Mouse (Mus musculus) hindbrain, embryonic 11.5 days (tissue): ENCODE results near the gene Cfap52. TPM values are rescaled to one million over a fixed set of nuclear protein-coding genes. Genes with fewer than 3 reads are reported as not detected.
A peak's percentile ranks its signal among the peaks of the same experiment; 100 is the strongest.

Source experiments
- ATAC-seq: fragments of 200-750 bp; cut with Nextera tagmentation; 2 replicates; pipeline ENCODE4 v1.8.0; 2017; ENCODE audit warnings: mild to moderate bottlenecking, moderate TSS enrichment, moderate library complexity; ENCODE audit not compliant: low FRiP score
- DNase-seq: peaks from one replicate; pipeline ENCODE4 v3.0.0-alpha.2; 2015; ENCODE audit warnings: low spot score
- H3K27ac ChIP-seq: fragments of 300-500 bp; sonication (generic); 2 replicates; pipeline ENCODE4 v1.5.1; 2014; ENCODE audit warnings: mild to moderate bottlenecking, low read depth, low read length
- H3K27me3 ChIP-seq: fragments of 300-500 bp; sonication (generic); 2 replicates; pipeline ENCODE4 v1.6.1; 2014; ENCODE audit warnings: mild to moderate bottlenecking, low read length, moderate library complexity, mixed read lengths; ENCODE audit not compliant: control insufficient read depth, insufficient read depth
- H3K36me3 ChIP-seq: fragments of 300-500 bp; sonication (generic); 2 replicates; pipeline ENCODE4 v1.6.1; 2014; ENCODE audit warnings: mild to moderate bottlenecking, low read length, moderate library complexity, mixed read lengths; ENCODE audit not compliant: control insufficient read depth, insufficient read depth
- H3K4me1 ChIP-seq: fragments of 300-500 bp; sonication (generic); replicated peaks from 2 replicates; pipeline ENCODE4 v1.6.1; 2014; ENCODE audit warnings: low read length, mixed read lengths; ENCODE audit not compliant: control insufficient read depth, insufficient read depth
- H3K4me2 ChIP-seq: fragments of 300-500 bp; sonication (generic); replicated peaks from 2 replicates; pipeline ENCODE4 v1.6.1; 2014; ENCODE audit warnings: mild to moderate bottlenecking, low read depth, low read length
- H3K4me3 ChIP-seq: fragments of 300-500 bp; sonication (generic); 2 replicates; pipeline ENCODE4 v1.5.1; 2014; ENCODE audit warnings: low read depth, low read length
- H3K9ac ChIP-seq: fragments of 300-500 bp; sonication (generic); 2 replicates; pipeline ENCODE4 v1.6.1; 2014; ENCODE audit warnings: low read depth, low read length
- H3K9me3 ChIP-seq: fragments of 300-500 bp; sonication (generic); 2 replicates; pipeline ENCODE4 v1.6.1; 2016; ENCODE audit warnings: low read length; ENCODE audit not compliant: control insufficient read depth
- WGBS: fragments of 180-500 bp; shearing (Covaris S2); extraction: QIAGEN DNeasy Blood & Tissue Kit; methylation state at CpG from one replicate; pipeline ENCODE4 v1.1.7; 2014; 5-methylcytosine and 5-hydroxymethylcytosine counted together
- polyA plus RNA-seq: library from polyadenylated mRNA; unstranded; fragments of >200 nt; fragmentation: Nextera tagmentation; extraction: Ambion mirVana; gene quantifications from 2 replicates; pipeline ENCODE4 v1.2.1, GENCODE M21; 2014

Gene Cfap52
- polyA plus RNA-seq, 1 experiment from 2014 or later, result 5.1 TPM

GRCm38 (mm10) chr11:67921827-67922754, 43.4 kb downstream of the Cfap52 start, which contains the start of gene Usp43:
Gene Usp43, minus strand, starts transcription at chr11:67922153.
- Histone ChIP-seq H3K9me3 (no peaks in the 10 kb centered on the region), H3K4me3 (peak within 1 kb of the TSS; percentile 78), H3K36me3 (no peaks in the 10 kb centered on the region), H3K9ac (peak within 1 kb of the TSS; percentile 61), H3K27me3 (peaks cover 19% of the 10 kb centered on the region), H3K27ac (no peak within 1 kb of the TSS), H3K4me2 (peak within 1 kb of the TSS; percentile 100), H3K4me1 (no peaks in the 10 kb centered on the region)
- WGBS, result under 1% methylated on average over 76 of the region's 80 CpGs
- DNase-seq (peak; percentile 72), ATAC-seq (peak; percentile 63)

GRCm38 (mm10) chr11:67921091-67921826, 44.2 kb downstream of the Cfap52 start:
- ATAC-seq, result peak; percentile 33; the same call in 1 of the 2 replicates
- Histone ChIP-seq H3K4me3 (peak overlapping the region; percentile 78), H3K4me2 (peak overlapping the region; percentile 100), H3K4me1 (no peaks in the 10 kb centered on the region), H3K27me3 (peaks cover 19% of the 10 kb centered on the region), H3K9ac (peak overlapping the region; percentile 61), H3K9me3 (no peaks in the 10 kb centered on the region), H3K36me3 (no peaks in the 10 kb centered on the region), H3K27ac (no peak overlapping the region)
- 2% methylated on average over 47 of the region's 47 CpGs for WGBS
- peak; percentile 70 for DNase-seq

GRCm38 (mm10) chr11:67920226-67920960, 45.1 kb downstream of the Cfap52 start:
- Histone ChIP-seq H3K4me3 (no peak overlapping the region), H3K36me3 (no peaks in the 10 kb centered on the region), H3K9ac (no peak overlapping the region), H3K9me3 (no peaks in the 10 kb centered on the region), H3K27ac (no peak overlapping the region), H3K27me3 (peaks cover 19% of the 10 kb centered on the region), H3K4me1 (no peaks in the 10 kb centered on the region), H3K4me2 (no peak overlapping the region)
- no peak for DNase-seq
- ATAC-seq, result no peak
- 47% methylated on average over 9 of the region's 9 CpGs for WGBS

- Histone ChIP-seq H3K4me1 (no peaks in the 10 kb centered on the region), H3K9me3 (no peaks in the 10 kb centered on the region), H3K4me3 (no peak overlapping the region), H3K4me2 (no peak overlapping the region), H3K27me3 (peaks cover 19% of the 10 kb centered on the region), H3K27ac (no peak overlapping the region), H3K36me3 (no peaks in the 10 kb centered on the region), H3K9ac (no peak overlapping the region)
- 85% methylated on average over 5 of the region's 5 CpGs for WGBS
- ATAC-seq (no peak), DNase-seq (no peak)
These were observed 45.9 kb downstream of the Cfap52 start for GRCm38 (mm10) chr11:67919593-67919992.

- H3K36me3 ChIP-seq, result no peaks in the 10 kb centered on the region
- no peaks in the 10 kb centered on the region for H3K9me3 ChIP-seq
- H3K27ac ChIP-seq, result no peak overlapping the region
- no peak overlapping the region for H3K9ac ChIP-seq
- peaks cover 19% of the 10 kb centered on the region for H3K27me3 ChIP-seq
- 83% methylated on average over 3 of the region's 3 CpGs for WGBS
- no peak for ATAC-seq
- no peak overlapping the region for H3K4me2 ChIP-seq
- H3K4me3 ChIP-seq, result no peak overlapping the region
- H3K4me1 ChIP-seq, result no peaks in the 10 kb centered on the region
- no peak for DNase-seq
These were observed 48.3 kb downstream of the Cfap52 start for GRCm38 (mm10) chr11:67917126-67917525.

GRCm38 (mm10) chr11:67911074-67911473, 54.4 kb downstream of the Cfap52 start:
- no peak overlapping the region for H3K9ac ChIP-seq
- no peak overlapping the region for H3K4me3 ChIP-seq
- H3K27ac ChIP-seq, result no peak overlapping the region
- H3K9me3 ChIP-seq, result no peaks in the 10 kb centered on the region
- no peaks in the 10 kb centered on the region for H3K27me3 ChIP-seq
- DNase-seq, result no peak
- WGBS, result 85% methylated on average over 5 of the region's 5 CpGs
- no peak overlapping the region for H3K4me2 ChIP-seq
- no peaks in the 10 kb centered on the region for H3K4me1 ChIP-seq
- no peaks in the 10 kb centered on the region for H3K36me3 ChIP-seq
- ATAC-seq, result no peak

GRCm38 (mm10) chr11:67903756-67904155, 61.7 kb downstream of the Cfap52 start:
- Histone ChIP-seq H3K4me3 (no peak overlapping the region), H3K4me1 (no peaks in the 10 kb centered on the region), H3K27me3 (no peaks in the 10 kb centered on the region), H3K27ac (no peak overlapping the region), H3K9me3 (no peaks in the 10 kb centered on the region), H3K4me2 (no peak overlapping the region), H3K36me3 (no peaks in the 10 kb centered on the region), H3K9ac (no peak overlapping the region)
- 85% methylated on average over 4 of the region's 4 CpGs for WGBS
- ATAC-seq, result no peak
- no peak for DNase-seq

- no peak overlapping the region for H3K4me2 ChIP-seq
- WGBS, result 63% methylated on average over 8 of the region's 8 CpGs
- no peaks in the 10 kb centered on the region for H3K9me3 ChIP-seq
- no peaks in the 10 kb centered on the region for H3K36me3 ChIP-seq
- DNase-seq (peak; percentile 75), ATAC-seq (no peak)
- no peak overlapping the region for H3K9ac ChIP-seq
- no peaks in the 10 kb centered on the region for H3K27me3 ChIP-seq
- no peaks in the 10 kb centered on the region for H3K4me1 ChIP-seq
- H3K27ac ChIP-seq, result no peak overlapping the region
- H3K4me3 ChIP-seq, result no peak overlapping the region
These were observed 68.3 kb downstream of the Cfap52 start for GRCm38 (mm10) chr11:67897064-67897560.
